Mouse (Mus musculus) lung, embryonic 16.5 days (tissue): ENCODE measurements around the gene Cd5. TPM values are rescaled to one million over a fixed set of nuclear protein-coding genes. Genes with fewer than 3 reads are reported as not detected.

Experiments
- ATAC-seq: fragments of 200-750 bp; cut with Nextera tagmentation; 2 replicates; pipeline ENCODE4 v1.8.0; 2017; ENCODE audit warnings: low read depth, mild to moderate bottlenecking, moderate library complexity
- H3K27ac ChIP-seq: fragments of 300-500 bp; sonication (generic); 2 replicates; pipeline ENCODE4 v1.5.1; 2014; ENCODE audit warnings: mild to moderate bottlenecking, control low read depth, low read length
- H3K27me3 ChIP-seq: fragments of 300-500 bp; sonication (generic); 2 replicates; pipeline ENCODE4 v1.6.1; 2014; ENCODE audit warnings: low read depth, low read length, mixed read lengths; ENCODE audit not compliant: control insufficient read depth, insufficient read depth
- H3K36me3 ChIP-seq: fragments of 300-500 bp; sonication (generic); 2 replicates; pipeline ENCODE4 v1.6.1; 2014; ENCODE audit warnings: low read length; ENCODE audit not compliant: control insufficient read depth, insufficient read depth
- H3K4me1 ChIP-seq: fragments of 300-500 bp; sonication (generic); replicated peaks from 2 replicates; pipeline ENCODE4 v1.6.1; 2014; ENCODE audit warnings: low read length, mixed read lengths; ENCODE audit not compliant: control insufficient read depth, insufficient read depth
- H3K4me2 ChIP-seq: fragments of 300-500 bp; sonication (generic); 2 replicates; pipeline ENCODE4 v1.6.1; 2014; ENCODE audit warnings: low read depth, low read length, control low read depth
- H3K4me3 ChIP-seq: fragments of 300-500 bp; sonication (generic); 2 replicates; pipeline ENCODE4 v1.5.1; 2014; ENCODE audit warnings: mild to moderate bottlenecking, low read length, control low read depth
- H3K9ac ChIP-seq: fragments of 300-500 bp; sonication (generic); 2 replicates; pipeline ENCODE4 v1.6.1; 2014; ENCODE audit warnings: low read length, control low read depth
- H3K9me3 ChIP-seq: fragments of 300-500 bp; sonication (generic); 2 replicates; pipeline ENCODE4 v1.6.1; 2016; ENCODE audit warnings: low read length; ENCODE audit not compliant: control insufficient read depth
- WGBS: fragments of 180-500 bp; shearing (Covaris S2); extraction: QIAGEN DNeasy Blood & Tissue Kit; methylation state at CpG from one replicate; pipeline ENCODE4 v1.1.7; 2014; 5-methylcytosine and 5-hydroxymethylcytosine counted together
- polyA plus RNA-seq: library from polyadenylated mRNA; unstranded; fragments of >200 nt; fragmentation: Nextera tagmentation; extraction: Ambion mirVana; gene quantifications from 2 replicates; pipeline ENCODE4 v1.2.1, GENCODE M21; 2015

Cd5 gene
- polyA plus RNA-seq, 1 experiment from 2014 or later = 0.87 TPM

DNA sequence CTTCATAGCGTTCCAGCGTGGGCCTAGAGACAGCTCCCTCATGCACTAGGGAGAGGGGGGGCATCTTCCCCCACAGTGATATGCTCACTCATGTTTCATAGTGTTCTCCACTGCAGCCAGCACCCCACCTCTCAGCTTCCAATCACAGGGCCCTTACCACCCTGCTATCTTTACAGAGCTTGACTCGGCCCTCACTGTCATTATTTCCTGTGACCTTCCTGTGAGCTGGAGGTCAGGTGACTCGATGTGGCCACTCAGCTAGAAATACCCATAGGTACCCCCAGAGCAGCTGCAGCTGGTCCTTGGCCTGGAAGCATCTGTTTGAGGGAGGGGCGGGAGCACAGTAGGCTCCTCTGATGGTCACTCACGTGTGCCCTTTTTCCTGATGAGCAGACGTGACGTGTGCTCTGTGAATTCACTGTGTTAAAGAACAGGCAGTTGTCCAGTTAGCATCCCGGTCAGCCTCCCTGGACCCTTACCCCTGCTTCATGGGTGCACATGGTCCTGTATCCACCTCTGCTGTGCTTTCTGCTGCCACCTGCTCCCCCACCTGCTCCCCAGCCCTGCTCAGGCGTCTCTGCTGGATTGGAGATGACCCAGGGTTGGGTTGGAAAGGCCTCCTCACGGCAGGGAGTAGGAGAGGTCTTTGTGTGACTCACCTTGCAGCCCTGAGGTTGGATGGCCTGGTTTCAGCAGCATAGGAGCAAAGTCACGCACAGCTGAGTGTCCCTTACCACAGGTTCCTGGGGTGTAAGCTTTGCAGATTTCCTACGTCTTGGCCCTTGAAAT is 31.5 kb downstream of the Cd5 start:
- WGBS = 72% methylated on average over 13 of the region's 13 CpGs
- H3K9me3 ChIP-seq = no peaks in the 10 kb centered on the region
- H3K4me2 ChIP-seq = no peak overlapping the region
- H3K4me1 ChIP-seq = peaks cover 5% of the 10 kb centered on the region; the same call in 1 of the 2 replicates
- no peak overlapping the region for H3K9ac ChIP-seq
- no peak overlapping the region for H3K27ac ChIP-seq
- ATAC-seq = no peak
- no peaks in the 10 kb centered on the region for H3K27me3 ChIP-seq
- no peak overlapping the region for H3K4me3 ChIP-seq
- H3K36me3 ChIP-seq = peaks cover 20% of the 10 kb centered on the region

- Histone ChIP-seq H3K27ac (no peak overlapping the region), H3K9me3 (no peaks in the 10 kb centered on the region), H3K4me2 (no peak overlapping the region), H3K27me3 (no peaks in the 10 kb centered on the region), H3K36me3 (peaks cover 3% of the 10 kb centered on the region), H3K4me3 (no peak overlapping the region), H3K9ac (no peak overlapping the region), H3K4me1 (peaks cover 23% of the 10 kb centered on the region)
- ATAC-seq = no peak
- WGBS = 86% methylated on average over 8 of the region's 8 CpGs
Observed at GRCm38 (mm10) chr19:10703470-10703869, 35.3 kb downstream of the Cd5 start.

DNA sequence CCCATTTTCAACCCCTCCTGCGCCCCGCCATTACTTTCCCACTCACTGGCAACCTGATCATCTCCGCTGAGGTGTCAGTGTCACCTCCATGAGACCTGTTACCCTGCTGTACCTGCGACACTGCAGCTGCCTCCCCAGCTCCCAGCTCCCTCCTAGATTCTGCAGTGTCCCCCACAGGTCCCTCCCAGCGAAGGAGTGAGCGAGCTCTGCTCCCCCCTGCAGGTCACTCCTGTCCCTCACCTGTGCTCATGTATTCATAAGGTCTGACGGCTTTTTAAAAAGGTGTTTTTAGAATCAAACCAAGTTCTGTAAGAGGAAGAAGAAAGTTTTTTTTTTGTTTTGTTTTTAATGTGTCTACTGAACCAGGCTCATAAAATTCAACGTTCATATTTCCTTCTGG is 36.7 kb downstream of the Cd5 start:
- peaks cover 36% of the 10 kb centered on the region for H3K4me1 ChIP-seq
- 81% methylated on average over 8 of the region's 8 CpGs for WGBS
- ATAC-seq = no peak

DNA sequence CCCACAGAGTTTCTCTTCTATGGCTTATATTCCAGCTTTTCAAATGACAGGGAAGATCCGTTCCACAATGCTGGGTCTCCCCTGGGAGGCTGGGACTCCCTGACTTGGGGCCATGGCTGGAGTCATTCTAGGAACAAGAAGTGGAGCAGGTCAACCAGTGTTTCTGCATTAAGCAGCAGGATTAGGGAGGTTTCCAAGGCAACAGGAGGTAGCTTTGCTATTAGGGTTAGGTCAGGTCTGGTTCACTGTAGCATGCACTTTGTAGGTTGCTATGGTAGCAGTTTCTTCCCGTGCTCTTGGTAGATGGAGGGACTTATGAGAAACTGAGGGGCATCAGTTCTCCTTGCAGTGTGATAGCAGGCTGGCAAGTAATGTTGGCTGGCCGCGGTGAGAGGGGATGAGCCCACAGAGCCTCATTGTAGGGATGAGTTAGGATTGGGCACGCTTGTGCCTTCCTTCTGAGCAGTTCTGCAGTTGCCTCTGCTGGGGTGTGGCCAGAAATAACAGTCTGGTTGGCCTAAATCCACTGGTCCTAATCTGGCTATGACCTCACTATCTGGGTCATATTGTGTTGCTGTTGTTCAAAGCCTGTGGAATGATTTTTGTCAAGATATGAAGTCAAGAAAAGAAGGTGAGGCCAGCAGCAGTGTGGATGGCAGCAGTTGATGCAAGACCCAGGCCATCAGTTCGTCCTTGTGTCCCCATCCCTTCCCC is 37.6 kb downstream of the Cd5 start:
- H3K9ac ChIP-seq = no peak overlapping the region
- no peaks in the 10 kb centered on the region for H3K9me3 ChIP-seq
- H3K27ac ChIP-seq = no peak overlapping the region
- no peak for ATAC-seq
- H3K27me3 ChIP-seq = no peaks in the 10 kb centered on the region
- no peaks in the 10 kb centered on the region for H3K36me3 ChIP-seq
- no peak overlapping the region for H3K4me2 ChIP-seq
- WGBS = 72% methylated on average over 6 of the region's 6 CpGs
- H3K4me3 ChIP-seq = no peak overlapping the region
- peaks cover 39% of the 10 kb centered on the region for H3K4me1 ChIP-seq

More for the DNA sequence above, 36.7 kb downstream of the Cd5 start:
- no peaks in the 10 kb centered on the region for H3K9me3 ChIP-seq
- H3K4me3 ChIP-seq = no peak overlapping the region
- no peak overlapping the region; the same call in 1 of the 2 replicates for H3K9ac ChIP-seq
- no peaks in the 10 kb centered on the region for H3K27me3 ChIP-seq
- peaks cover 2% of the 10 kb centered on the region for H3K36me3 ChIP-seq
- H3K27ac ChIP-seq = no peak overlapping the region
- no peak overlapping the region for H3K4me2 ChIP-seq

DNA sequence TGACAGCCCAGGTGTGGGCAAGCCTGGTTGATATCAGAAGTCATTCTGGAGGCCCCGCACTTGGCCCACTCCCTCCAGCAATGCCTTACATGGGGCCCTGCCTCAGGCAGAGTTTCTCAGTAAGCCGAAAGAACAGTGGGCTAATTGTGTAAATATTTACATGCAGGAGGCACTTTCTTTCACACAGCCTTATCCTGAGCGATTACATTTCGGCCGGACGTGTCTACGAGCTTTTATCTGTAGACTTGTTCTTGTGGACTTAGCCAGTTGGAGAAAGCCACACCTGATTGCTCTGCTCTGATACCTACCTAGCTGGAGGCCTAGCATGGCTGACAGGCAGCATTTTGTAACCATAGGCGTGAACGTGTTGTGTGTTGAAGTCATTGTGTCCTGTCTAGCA is 39.0 kb downstream of the Cd5 start:
- no peak overlapping the region for H3K9ac ChIP-seq
- peak; percentile 48 for ATAC-seq
- H3K27ac ChIP-seq = peak overlapping the region; percentile 43
- H3K36me3 ChIP-seq = no peaks in the 10 kb centered on the region
- 25% methylated on average over 9 of the region's 9 CpGs for WGBS
- H3K4me3 ChIP-seq = no peak overlapping the region
- peaks cover 48% of the 10 kb centered on the region for H3K4me1 ChIP-seq
- no peaks in the 10 kb centered on the region for H3K27me3 ChIP-seq
- no peaks in the 10 kb centered on the region for H3K9me3 ChIP-seq
- no peak overlapping the region for H3K4me2 ChIP-seq

- 55% methylated on average over 9 of the region's 9 CpGs for WGBS
- no peak overlapping the region for H3K4me2 ChIP-seq
- peak; percentile 48 for ATAC-seq
- no peaks in the 10 kb centered on the region for H3K9me3 ChIP-seq
- peak overlapping the region; percentile 57 for H3K27ac ChIP-seq
- peaks cover 50% of the 10 kb centered on the region for H3K4me1 ChIP-seq
- no peaks in the 10 kb centered on the region for H3K36me3 ChIP-seq
- H3K9ac ChIP-seq = no peak overlapping the region
- H3K27me3 ChIP-seq = no peaks in the 10 kb centered on the region
- H3K4me3 ChIP-seq = no peak overlapping the region
Observed at GRCm38 (mm10) chr19:10698131-10698991, 40.4 kb downstream of the Cd5 start.

GRCm38 (mm10) chr19:10695801-10696200 is 43.0 kb downstream of the Cd5 start:
- H3K4me1 ChIP-seq = peaks cover 48% of the 10 kb centered on the region
- H3K9ac ChIP-seq = 0 out of 2 replicates have a peak overlapping the region, but pooled peaks have one; percentile 17
- H3K9me3 ChIP-seq = no peaks in the 10 kb centered on the region
- no peaks in the 10 kb centered on the region for H3K27me3 ChIP-seq
- H3K4me3 ChIP-seq = no peak overlapping the region
- no peak overlapping the region for H3K27ac ChIP-seq
- no peak for ATAC-seq
- no peak overlapping the region for H3K4me2 ChIP-seq
- no peaks in the 10 kb centered on the region for H3K36me3 ChIP-seq
- 56% methylated on average over 7 of the region's 7 CpGs for WGBS

GRCm38 (mm10) chr19:10693926-10694682 is 44.7 kb downstream of the Cd5 start:
- Histone ChIP-seq H3K36me3 (no peaks in the 10 kb centered on the region), H3K4me2 (no peak overlapping the region), H3K4me1 (peaks cover 46% of the 10 kb centered on the region), H3K27me3 (no peaks in the 10 kb centered on the region), H3K4me3 (no peak overlapping the region), H3K27ac (no peak overlapping the region), H3K9me3 (no peaks in the 10 kb centered on the region), H3K9ac (no peak overlapping the region)
- WGBS = 74% methylated on average over 10 of the region's 10 CpGs
- ATAC-seq = no peak
